Mouse (Mus musculus) spleen, embryonic (tissue): Measurements from ENCODE around the gene Polrmt.

Experiments used
- CTCF ChIA-PET: fragments of 350-600 bp; sonication (Branson Sonifier 250); formaldehyde crosslinking; loops from one replicate; lab custom pipeline; 2022; lab: Charles Lee

Polrmt gene

GRCm38 (mm10) chr10:79745411-79745810 is 970 bp downstream of the Polrmt start:
- CTCF ChIA-PET = no interaction called here

GRCm38 (mm10) chr10:79743650-79744365 is 2.6 kb downstream of the Polrmt start:
- CTCF ChIA-PET = no interaction called here

GRCm38 (mm10) chr10:79743161-79743560 is 3.2 kb downstream of the Polrmt start:
- CTCF ChIA-PET = no interaction called here

- CTCF ChIA-PET = interaction anchor here (0.5 to 1.0 kb wide), 2 partner anchors 29 to 48 kb away, joined by 3 to 5 read pairs; no protein-coding TSS in a partner anchor
Observed at GRCm38 (mm10) chr10:79740863-79741262, 5.5 kb downstream of the Polrmt start.

GRCm38 (mm10) chr10:79739234-79739633 is 7.1 kb downstream of the Polrmt start:
- CTCF ChIA-PET = no interaction called here

- CTCF ChIA-PET = no interaction called here
Observed at GRCm38 (mm10) chr10:79738259-79738658, 8.1 kb downstream of the Polrmt start.

GRCm38 (mm10) chr10:79736706-79737105 is 9.7 kb downstream of the Polrmt start:
- CTCF ChIA-PET = interaction anchor here (0.9 kb wide), 1 partner anchor 11 kb away, joined by 3 read pairs; no protein-coding TSS in a partner anchor

- CTCF ChIA-PET = no interaction called here
Observed at GRCm38 (mm10) chr10:79735361-79735760, 11.0 kb downstream of the Polrmt start.

GRCm38 (mm10) chr10:79733847-79734246 is 12.5 kb downstream of the Polrmt start:
- CTCF ChIA-PET = no interaction called here

- CTCF ChIA-PET = no interaction called here
Observed at GRCm38 (mm10) chr10:79732500-79732899, 13.9 kb downstream of the Polrmt start.

- CTCF ChIA-PET = interaction anchor here (0.7 kb wide), 1 partner anchor 79 kb away, joined by 4 read pairs; no protein-coding TSS in a partner anchor
Observed at GRCm38 (mm10) chr10:79729357-79729965, 16.9 kb downstream of the Polrmt start.

- CTCF ChIA-PET = no interaction called here
Observed at GRCm38 (mm10) chr10:79728323-79729249, 17.8 kb downstream of the Polrmt start.

- CTCF ChIA-PET = interaction anchor here (0.7 to 0.9 kb wide), 2 partner anchors 11 to 1587 kb away, joined by 3 read pairs; no protein-coding TSS in a partner anchor
Observed at GRCm38 (mm10) chr10:79726090-79726489, 20.3 kb downstream of the Polrmt start.

GRCm38 (mm10) chr10:79723692-79724091 is 22.7 kb downstream of the Polrmt start:
- CTCF ChIA-PET = no interaction called here

GRCm38 (mm10) chr10:79723047-79723446 is 23.3 kb downstream of the Polrmt start:
- CTCF ChIA-PET = no interaction called here

- CTCF ChIA-PET = no interaction called here
Observed at GRCm38 (mm10) chr10:79721089-79721488, 25.3 kb downstream of the Polrmt start.

- CTCF ChIA-PET = interaction anchor here (0.5 kb wide), 1 partner anchor 50 kb away, joined by 4 read pairs; no protein-coding TSS in a partner anchor
Observed at GRCm38 (mm10) chr10:79717640-79718357, 28.6 kb downstream of the Polrmt start.

GRCm38 (mm10) chr10:79716988-79717355 is 29.4 kb downstream of the Polrmt start:
- CTCF ChIA-PET = no interaction called here

- CTCF ChIA-PET = no interaction called here
Observed at GRCm38 (mm10) chr10:79716254-79716987, 30.0 kb downstream of the Polrmt start, which contains the start of gene Hcn2. TSS of gene Hcn2 (plus strand) at chr10:79716634.

- CTCF ChIA-PET = interaction anchor here (1.1 kb wide), 1 partner anchor 10 kb away, joined by 3 read pairs; no protein-coding TSS in a partner anchor
Observed at GRCm38 (mm10) chr10:79714996-79715395, 31.4 kb downstream of the Polrmt start.
